Mouse (Mus musculus) bone marrow macrophage, adult 2 months (primary cell): ENCODE data around the gene Tbc1d17.

ENCODE experiments used
- CTCF ChIP-seq: IDR thresholded peaks from 2 replicates; pipeline ENCODE4 v1.5.1; 2012; ENCODE audit warnings: low read depth, mild to moderate bottlenecking, low read length, moderate library complexity
- POLR2A ChIP-seq: IDR thresholded peaks from 2 replicates; pipeline ENCODE4 v1.6.1; 2012; ENCODE audit warnings: mild to moderate bottlenecking, low read depth, low read length, borderline replicate concordance

DNA sequence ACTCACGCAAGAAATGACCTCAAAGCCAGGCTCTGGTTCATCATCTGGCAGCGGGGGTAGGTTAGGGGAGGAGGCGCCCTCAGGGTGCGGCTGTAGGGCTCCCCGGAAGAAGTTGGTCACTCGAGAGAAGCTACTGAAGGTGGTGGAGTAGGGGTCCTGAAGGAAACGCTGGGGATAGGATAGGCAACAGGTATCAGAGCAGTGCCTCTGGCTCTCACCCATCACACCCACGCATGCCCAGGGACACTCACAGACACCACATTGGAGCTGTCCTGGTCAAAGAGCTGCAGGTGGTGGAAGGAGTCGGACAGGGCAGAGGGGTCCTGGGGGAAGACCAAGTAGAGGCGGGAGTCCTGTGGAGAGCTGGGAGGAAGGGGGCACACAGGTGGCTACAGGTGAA, 3.9 kb downstream of the Tbc1d17 start:
- TF ChIP-seq CTCF (no peak), POLR2A (no peak)
